Mouse (Mus musculus): Measurements from ENCODE around the gene Cflar. TPM values are rescaled to one million over a fixed set of nuclear protein-coding genes. Genes with fewer than 3 reads are reported as not detected.
"Not testable (repeated sequence)": the region's sequence is repeated elsewhere in the genome, so short reads cannot be mapped to it uniquely, and the experiment has no call there.

The Cflar gene
- total RNA-seq (2017), result 80.7 and 80.8 TPM in 2 replicates

- peak; percentile 48 for ATAC-seq (replicated peaks; ENCODE audit: low read depth, poor library complexity, severe bottlenecking)
These were observed at the start of gene Cflar for GRCm38 (mm10) chr1:58711365-58712016. Cflar (plus strand) TSS chr1:58711508.

DNA sequence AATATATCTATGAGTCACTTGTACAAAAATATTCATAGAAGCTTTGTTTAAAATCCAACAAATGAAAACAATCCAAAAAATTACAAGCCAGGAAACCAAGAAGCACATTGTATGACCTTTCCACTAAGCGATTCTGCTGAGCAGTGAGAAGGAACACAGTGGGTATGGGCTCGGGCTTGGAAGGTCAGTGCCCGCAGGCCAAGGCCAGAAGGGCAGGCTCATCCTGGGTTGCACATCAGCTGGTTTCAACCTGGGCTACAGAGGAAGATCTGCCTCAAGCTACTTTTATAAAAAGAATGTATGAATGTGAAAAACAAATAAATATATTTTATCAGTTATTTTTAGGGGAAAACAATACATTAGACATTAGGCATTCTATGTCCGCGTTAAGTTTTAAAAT lies 48.6 kb upstream of the Cflar start:
- not testable (repeated sequence) for ATAC-seq (replicated peaks; ENCODE audit: low read depth, poor library complexity, severe bottlenecking)

DNA sequence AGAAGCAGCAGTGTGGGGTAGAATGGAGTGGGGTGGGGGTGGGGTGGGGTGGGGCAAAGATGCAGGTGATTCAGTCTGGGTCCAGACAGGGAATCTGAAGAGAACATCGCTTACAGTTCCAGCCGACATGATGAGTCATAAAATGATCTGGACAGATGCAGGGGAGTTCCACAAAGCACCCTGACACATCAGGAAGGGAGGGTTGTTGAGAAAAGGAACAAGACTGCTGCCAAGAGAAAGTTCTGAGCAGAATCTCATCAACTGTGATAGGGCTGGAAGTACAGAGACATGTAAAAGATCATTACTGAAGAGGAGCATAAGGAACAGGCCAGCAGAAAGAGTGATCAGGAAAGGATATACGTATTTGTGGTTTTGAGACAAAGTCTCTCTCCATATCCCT lies 47.9 kb upstream of the Cflar start:
- ATAC-seq (replicated peaks; ENCODE audit: low read depth, poor library complexity, severe bottlenecking), result not testable (repeated sequence)

DNA sequence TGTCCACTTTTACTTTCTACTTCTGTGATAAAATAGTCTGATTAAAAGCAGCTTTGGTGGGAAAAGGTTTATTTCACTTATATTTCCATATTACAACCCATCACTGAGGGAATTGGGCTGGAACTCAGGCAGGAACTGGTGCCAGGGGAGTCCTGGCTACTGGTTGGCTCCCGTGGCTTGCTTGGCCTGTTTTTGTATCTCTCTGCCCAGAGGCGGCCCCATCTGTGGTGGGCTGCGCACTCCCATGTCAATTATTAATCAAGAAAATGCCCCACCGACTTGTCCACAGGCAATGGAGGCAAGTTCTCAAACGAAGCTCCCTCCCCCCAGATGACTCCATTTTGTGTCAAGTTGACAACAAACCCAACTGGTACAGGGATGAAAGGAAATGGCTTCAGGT lies 43.1 kb upstream of the Cflar start:
- no peak for ATAC-seq (replicated peaks; ENCODE audit: low read depth, poor library complexity, severe bottlenecking)

- ATAC-seq (replicated peaks; ENCODE audit: low read depth, poor library complexity, severe bottlenecking), result peak; percentile 99
These were observed 41.7 kb upstream of the Cflar start for GRCm38 (mm10) chr1:58669635-58670034.

DNA sequence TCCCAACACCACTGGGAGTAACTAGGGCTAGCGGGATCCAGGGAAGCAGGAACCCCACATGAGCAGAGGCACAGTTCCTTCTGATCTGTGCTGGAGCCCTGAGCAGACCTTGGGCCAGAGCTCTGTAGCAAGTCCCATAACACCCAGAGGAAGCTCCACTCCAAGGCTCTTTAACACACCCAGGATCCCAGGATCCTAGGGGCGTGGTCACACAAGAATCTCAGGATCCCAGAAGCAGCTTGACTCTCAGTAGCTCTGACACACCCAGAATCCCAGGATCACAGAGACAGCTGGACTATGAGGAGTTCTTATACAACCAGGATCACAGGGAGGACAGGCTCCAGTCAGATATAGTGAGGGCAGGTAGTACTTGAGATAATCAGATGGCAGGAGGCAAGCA lies 39.2 kb upstream of the Cflar start:
- ATAC-seq (replicated peaks; ENCODE audit: low read depth, poor library complexity, severe bottlenecking), result no peak

GRCm38 (mm10) chr1:58675011-58675410 lies 36.3 kb upstream of the Cflar start:
- no peak for ATAC-seq (replicated peaks; ENCODE audit: low read depth, poor library complexity, severe bottlenecking)

GRCm38 (mm10) chr1:58677575-58677974 lies 33.7 kb upstream of the Cflar start:
- peak; percentile 47; the same call in 1 of the 2 replicates for ATAC-seq (replicated peaks; ENCODE audit: low read depth, poor library complexity, severe bottlenecking)

DNA sequence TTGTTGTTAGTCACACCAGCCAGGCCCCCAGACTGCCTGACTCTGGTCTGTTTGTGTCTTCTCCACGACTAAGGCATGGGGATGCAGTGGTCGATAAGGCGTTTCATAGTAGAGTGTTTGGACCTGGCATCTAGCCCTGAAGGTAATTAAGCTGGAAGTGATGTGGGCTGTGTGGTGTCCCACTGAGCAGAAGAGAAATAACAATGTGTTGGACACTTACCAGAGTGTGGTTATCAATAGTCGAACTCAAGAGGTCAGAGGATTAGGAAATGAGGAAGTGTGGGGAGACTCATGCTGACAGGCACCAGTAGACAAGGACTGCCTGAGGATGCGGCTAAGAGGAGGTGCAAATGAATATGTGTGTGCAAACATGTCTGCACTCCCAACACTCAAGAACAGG lies 32.9 kb upstream of the Cflar start:
- peak; percentile 86 for ATAC-seq (replicated peaks; ENCODE audit: low read depth, poor library complexity, severe bottlenecking)

- no peak for ATAC-seq (replicated peaks; ENCODE audit: low read depth, poor library complexity, severe bottlenecking)
These were observed 21.9 kb upstream of the Cflar start for GRCm38 (mm10) chr1:58689426-58689825.

- no peak for ATAC-seq (replicated peaks; ENCODE audit: low read depth, poor library complexity, severe bottlenecking)
These were observed 21.1 kb upstream of the Cflar start for GRCm38 (mm10) chr1:58690006-58690744.

DNA sequence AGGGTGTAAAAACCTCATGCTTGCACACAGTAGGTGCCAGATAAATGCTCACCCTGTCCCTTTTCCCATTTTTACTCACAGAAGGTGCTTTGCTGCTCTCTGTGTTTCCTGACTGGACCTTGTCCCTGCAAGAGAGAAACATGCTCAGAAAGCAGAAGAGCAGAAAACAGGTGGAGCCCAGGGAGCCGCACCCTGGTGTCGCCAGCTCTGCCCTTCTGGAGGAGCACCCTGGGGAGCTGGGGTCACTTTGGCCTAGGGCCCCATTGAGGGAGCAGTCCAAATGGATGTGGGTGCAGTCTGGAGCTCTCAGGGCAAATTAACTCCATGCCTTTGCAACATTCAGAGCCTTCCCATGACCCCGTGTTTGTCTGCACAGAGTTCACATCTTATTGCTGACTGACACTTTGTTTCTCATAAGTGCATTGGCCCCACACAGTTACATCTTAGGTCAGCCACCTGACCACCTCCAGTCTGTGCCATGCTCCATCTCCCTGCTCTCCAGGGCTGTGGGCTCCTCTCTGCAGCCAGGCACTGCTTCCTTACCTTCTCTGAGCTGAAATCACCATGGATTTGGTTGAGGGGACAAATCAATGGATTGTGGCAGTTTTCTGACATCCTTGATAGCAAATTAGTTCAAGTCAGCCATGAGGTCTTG lies 20.3 kb upstream of the Cflar start:
- not testable (repeated sequence) for ATAC-seq (replicated peaks; ENCODE audit: low read depth, poor library complexity, severe bottlenecking)

- not testable (repeated sequence) for ATAC-seq (replicated peaks; ENCODE audit: low read depth, poor library complexity, severe bottlenecking)
These were observed 19.6 kb upstream of the Cflar start for GRCm38 (mm10) chr1:58691718-58692117.

DNA sequence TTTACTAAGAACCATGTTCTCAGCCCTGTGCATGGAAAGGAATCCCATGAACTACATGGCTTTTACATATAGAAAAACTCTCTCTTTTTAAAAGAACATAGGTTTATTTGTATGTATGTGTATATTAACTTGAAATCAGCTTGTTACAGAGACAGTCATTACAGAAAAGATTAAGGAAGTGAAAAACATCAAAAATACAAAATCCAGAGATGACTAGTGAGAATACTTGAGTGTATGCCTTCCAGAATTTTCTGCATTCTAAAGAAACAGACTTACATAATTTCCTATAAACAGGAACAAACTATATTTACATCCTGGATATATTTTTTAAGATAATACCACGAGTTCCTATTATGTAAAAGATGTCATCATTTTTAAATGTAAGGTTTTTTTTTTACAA lies 17.6 kb upstream of the Cflar start:
- no peak for ATAC-seq (replicated peaks; ENCODE audit: low read depth, poor library complexity, severe bottlenecking)

DNA sequence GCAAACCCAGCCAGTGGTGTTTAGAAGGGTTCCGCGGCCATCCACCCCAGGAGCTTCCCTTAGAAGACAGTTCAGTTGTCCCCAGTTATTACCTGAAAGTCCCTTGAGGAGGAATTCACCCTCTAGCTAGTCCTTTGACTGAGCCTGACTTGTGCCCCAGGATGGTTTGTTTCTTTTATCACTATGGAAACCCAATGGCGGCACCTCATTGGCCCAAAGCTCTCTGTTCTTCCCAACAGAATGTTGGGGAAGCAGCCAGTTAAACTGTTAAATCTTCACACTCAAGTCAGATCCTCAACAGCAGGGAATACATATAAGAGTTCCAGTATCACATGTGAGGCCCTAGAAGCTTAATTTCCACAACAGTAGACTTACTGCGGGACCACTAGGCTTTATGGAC lies 15.5 kb upstream of the Cflar start, which contains the start of gene Als2cr12:
Gene Als2cr12 (minus strand): TSS at position 180 of the 400 bp plus-strand sequence.
- not testable (repeated sequence) for ATAC-seq (replicated peaks; ENCODE audit: low read depth, poor library complexity, severe bottlenecking)

DNA sequence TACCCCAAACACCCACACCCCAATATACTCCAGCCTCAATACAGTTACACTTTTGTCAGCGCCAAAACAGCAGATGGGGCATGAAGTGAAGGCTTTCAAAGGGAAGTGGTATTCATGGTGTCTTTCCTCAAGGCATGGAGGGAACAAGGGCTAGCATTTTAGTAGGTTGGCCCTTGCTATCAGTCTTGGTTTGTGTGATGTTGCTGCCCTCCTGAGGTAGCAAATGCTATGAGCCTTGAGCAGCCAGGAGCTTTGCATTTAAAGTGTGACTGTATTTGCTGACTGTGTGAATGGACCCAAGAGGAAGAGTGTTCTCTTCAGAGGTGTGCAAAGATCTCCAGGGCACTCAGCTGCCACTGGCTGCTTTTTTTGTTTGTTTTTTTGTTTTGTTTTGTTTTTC lies 13.7 kb upstream of the Cflar start:
- ATAC-seq (replicated peaks; ENCODE audit: low read depth, poor library complexity, severe bottlenecking), result peak; percentile 96

GRCm38 (mm10) chr1:58698781-58699180 lies 12.5 kb upstream of the Cflar start:
- ATAC-seq (replicated peaks; ENCODE audit: low read depth, poor library complexity, severe bottlenecking), result no peak

GRCm38 (mm10) chr1:58699988-58700387 lies 11.3 kb upstream of the Cflar start:
- ATAC-seq (replicated peaks; ENCODE audit: low read depth, poor library complexity, severe bottlenecking), result no peak

DNA sequence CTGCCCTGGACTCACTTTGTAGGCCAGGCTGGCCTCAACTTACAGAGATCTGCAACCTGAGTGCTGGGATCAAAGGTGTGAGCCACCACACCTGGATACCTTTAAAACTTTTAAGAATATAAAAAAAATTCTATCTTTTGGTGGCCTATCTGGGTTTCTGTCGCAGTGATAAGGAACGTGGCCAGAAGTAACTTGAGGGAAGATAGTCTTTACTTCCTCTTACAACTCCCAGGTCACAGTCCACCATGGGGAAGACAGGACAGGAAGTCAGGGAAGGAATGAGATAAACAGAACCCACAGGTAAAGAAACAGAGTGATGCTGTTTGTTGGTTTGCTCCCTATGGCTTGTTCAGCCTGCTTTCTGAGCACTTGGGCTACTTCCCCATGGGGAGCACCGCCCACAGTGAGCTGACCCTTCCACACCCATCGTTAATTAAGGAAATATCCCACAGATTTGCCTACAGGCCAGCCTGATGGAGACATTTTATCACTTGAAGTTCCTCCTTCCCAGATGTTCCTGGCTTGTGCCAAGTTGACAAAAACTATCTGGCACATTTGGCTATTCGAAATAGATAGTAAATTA lies 10.6 kb upstream of the Cflar start:
- ATAC-seq (replicated peaks; ENCODE audit: low read depth, poor library complexity, severe bottlenecking), result peak; percentile 37; the same call in 1 of the 2 replicates

GRCm38 (mm10) chr1:58710043-58710442 lies 1.3 kb upstream of the Cflar start:
- ATAC-seq (replicated peaks; ENCODE audit: low read depth, poor library complexity, severe bottlenecking), result not testable (repeated sequence)

All from common myeloid progenitor, adult 5-6 weeks (primary cell).